Mouse (Mus musculus): Measurements from ENCODE around the gene Npnt. TPM values are rescaled to one million over a fixed set of nuclear protein-coding genes. Genes with fewer than 3 reads are reported as not detected.

The Npnt gene
- polyA plus RNA-seq, 1 experiment from 2014 or later: 15.2 TPM

GRCm38 (mm10) chr3:132870079-132870478 is 80.0 kb downstream of the Npnt start:
- DNase-seq (ENCODE audit: low spot score): no peak
- Histone ChIP-seq H3K27me3 (ENCODE audit: control insufficient read depth, insufficient read depth, low read length) (no peaks in the 10 kb centered on the region), H3K9me3 (replicated peaks; ENCODE audit: control insufficient read depth, low read length) (no peaks in the 10 kb centered on the region), H3K27ac (replicated peaks; ENCODE audit: low read depth, low read length) (no peak overlapping the region), H3K9ac (replicated peaks; ENCODE audit: low read length) (no peak overlapping the region), H3K4me2 (ENCODE audit: low read depth, low read length) (no peak overlapping the region), H3K4me3 (ENCODE audit: low read depth, low read length) (no peak overlapping the region), H3K4me1 (ENCODE audit: control insufficient read depth, insufficient read depth, low read length) (no peaks in the 10 kb centered on the region), H3K36me3 (replicated peaks; ENCODE audit: control insufficient read depth, insufficient read depth, low read depth, low read length) (no peaks in the 10 kb centered on the region)
- no peak for ATAC-seq (replicated peaks; ENCODE audit: insufficient number of reproducible peaks, low FRiP score, low TSS enrichment, low read depth)
- WGBS: 81% methylated on average over 6 of the region's 6 CpGs

DNA sequence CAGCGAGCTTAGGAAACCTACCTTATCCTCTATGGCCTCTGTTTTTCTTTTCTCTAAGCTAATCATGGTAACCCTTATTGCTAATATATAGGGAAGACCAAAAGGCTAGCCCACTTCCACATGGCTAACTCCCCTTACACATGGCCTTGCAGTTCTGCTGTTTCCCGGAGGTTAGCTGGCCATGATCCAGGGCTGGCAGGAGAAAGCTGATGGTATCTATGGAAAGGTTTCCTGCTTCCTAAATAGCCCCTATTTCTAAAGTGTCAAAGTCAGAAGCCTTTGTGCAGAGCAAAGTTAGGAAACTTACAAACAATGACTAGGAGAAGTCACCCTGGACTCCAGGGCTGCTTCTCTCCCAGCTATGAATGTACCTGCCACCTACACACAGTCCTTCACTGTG is 81.3 kb downstream of the Npnt start:
- DNase-seq (ENCODE audit: low spot score) (no peak), ATAC-seq (replicated peaks; ENCODE audit: insufficient number of reproducible peaks, low FRiP score, low TSS enrichment, low read depth) (no peak)
- Histone ChIP-seq H3K27ac (replicated peaks; ENCODE audit: low read depth, low read length) (no peak overlapping the region), H3K4me2 (ENCODE audit: low read depth, low read length) (no peak overlapping the region), H3K9ac (replicated peaks; ENCODE audit: low read length) (no peak overlapping the region), H3K4me1 (ENCODE audit: control insufficient read depth, insufficient read depth, low read length) (no peaks in the 10 kb centered on the region), H3K27me3 (ENCODE audit: control insufficient read depth, insufficient read depth, low read length) (no peaks in the 10 kb centered on the region), H3K9me3 (replicated peaks; ENCODE audit: control insufficient read depth, low read length) (no peaks in the 10 kb centered on the region), H3K36me3 (replicated peaks; ENCODE audit: control insufficient read depth, insufficient read depth, low read depth, low read length) (no peaks in the 10 kb centered on the region), H3K4me3 (ENCODE audit: low read depth, low read length) (no peak overlapping the region)
- 83% methylated on average over 2 of the region's 2 CpGs for WGBS

DNA sequence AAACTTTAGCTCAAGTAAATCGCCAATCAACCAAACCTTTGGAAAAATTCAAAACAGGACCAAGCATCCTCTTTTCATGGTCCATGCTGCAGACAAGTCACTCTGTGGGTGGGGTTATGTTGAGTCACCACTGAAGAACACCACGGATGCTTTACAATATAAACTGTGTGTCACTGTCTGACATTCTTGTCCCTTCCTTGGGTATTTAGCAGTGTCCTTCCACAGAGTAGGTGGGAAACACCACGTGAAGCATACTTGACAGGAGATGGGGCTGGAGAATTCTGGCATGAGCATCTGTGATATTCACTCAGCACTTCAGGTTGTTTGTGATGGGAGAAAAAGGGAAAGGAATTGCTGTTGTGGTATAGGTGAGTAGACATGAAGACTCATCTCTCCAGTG is 83.1 kb downstream of the Npnt start:
- Histone ChIP-seq H3K4me2 (ENCODE audit: low read depth, low read length) (no peak overlapping the region), H3K27ac (replicated peaks; ENCODE audit: low read depth, low read length) (no peak overlapping the region), H3K9me3 (replicated peaks; ENCODE audit: control insufficient read depth, low read length) (no peaks in the 10 kb centered on the region), H3K9ac (replicated peaks; ENCODE audit: low read length) (no peak overlapping the region), H3K36me3 (replicated peaks; ENCODE audit: control insufficient read depth, insufficient read depth, low read depth, low read length) (no peaks in the 10 kb centered on the region), H3K4me1 (ENCODE audit: control insufficient read depth, insufficient read depth, low read length) (no peaks in the 10 kb centered on the region), H3K27me3 (ENCODE audit: control insufficient read depth, insufficient read depth, low read length) (no peaks in the 10 kb centered on the region), H3K4me3 (ENCODE audit: low read depth, low read length) (no peak overlapping the region)
- WGBS: 83% methylated on average over 3 of the region's 3 CpGs
- DNase-seq (ENCODE audit: low spot score): no peak
- no peak for ATAC-seq (replicated peaks; ENCODE audit: insufficient number of reproducible peaks, low FRiP score, low TSS enrichment, low read depth)

- H3K27ac ChIP-seq (replicated peaks; ENCODE audit: low read depth, low read length): no peak overlapping the region
- 87% methylated on average over 4 of the region's 4 CpGs for WGBS
- no peak overlapping the region for H3K4me2 ChIP-seq (ENCODE audit: low read depth, low read length)
- DNase-seq (ENCODE audit: low spot score) (no peak), ATAC-seq (replicated peaks; ENCODE audit: insufficient number of reproducible peaks, low FRiP score, low TSS enrichment, low read depth) (no peak; the same call in 1 of the 2 replicates)
- no peaks in the 10 kb centered on the region for H3K36me3 ChIP-seq (replicated peaks; ENCODE audit: control insufficient read depth, insufficient read depth, low read depth, low read length)
- no peak overlapping the region for H3K9ac ChIP-seq (replicated peaks; ENCODE audit: low read length)
- no peaks in the 10 kb centered on the region for H3K9me3 ChIP-seq (replicated peaks; ENCODE audit: control insufficient read depth, low read length)
- no peaks in the 10 kb centered on the region for H3K4me1 ChIP-seq (ENCODE audit: control insufficient read depth, insufficient read depth, low read length)
- no peak overlapping the region for H3K4me3 ChIP-seq (ENCODE audit: low read depth, low read length)
- no peaks in the 10 kb centered on the region for H3K27me3 ChIP-seq (ENCODE audit: control insufficient read depth, insufficient read depth, low read length)
These were observed 84.5 kb downstream of the Npnt start for GRCm38 (mm10) chr3:132865596-132865995.

GRCm38 (mm10) chr3:132864986-132865385 is 85.1 kb downstream of the Npnt start:
- WGBS: 87% methylated on average over 8 of the region's 8 CpGs
- DNase-seq (ENCODE audit: low spot score) (no peak), ATAC-seq (replicated peaks; ENCODE audit: insufficient number of reproducible peaks, low FRiP score, low TSS enrichment, low read depth) (no peak)
- Histone ChIP-seq H3K27ac (replicated peaks; ENCODE audit: low read depth, low read length) (no peak overlapping the region), H3K4me1 (ENCODE audit: control insufficient read depth, insufficient read depth, low read length) (no peaks in the 10 kb centered on the region), H3K4me3 (ENCODE audit: low read depth, low read length) (no peak overlapping the region), H3K36me3 (replicated peaks; ENCODE audit: control insufficient read depth, insufficient read depth, low read depth, low read length) (no peaks in the 10 kb centered on the region), H3K9ac (replicated peaks; ENCODE audit: low read length) (no peak overlapping the region), H3K9me3 (replicated peaks; ENCODE audit: control insufficient read depth, low read length) (no peaks in the 10 kb centered on the region), H3K27me3 (ENCODE audit: control insufficient read depth, insufficient read depth, low read length) (no peaks in the 10 kb centered on the region), H3K4me2 (ENCODE audit: low read depth, low read length) (no peak overlapping the region)

GRCm38 (mm10) chr3:132864329-132864919 is 85.7 kb downstream of the Npnt start:
- 79% methylated on average over 14 of the region's 14 CpGs for WGBS
- ATAC-seq (replicated peaks; ENCODE audit: insufficient number of reproducible peaks, low FRiP score, low TSS enrichment, low read depth) (no peak), DNase-seq (ENCODE audit: low spot score) (no peak)
- no peak overlapping the region for H3K4me2 ChIP-seq (ENCODE audit: low read depth, low read length)
- H3K36me3 ChIP-seq (replicated peaks; ENCODE audit: control insufficient read depth, insufficient read depth, low read depth, low read length): no peaks in the 10 kb centered on the region
- H3K9ac ChIP-seq (replicated peaks; ENCODE audit: low read length): no peak overlapping the region
- H3K27ac ChIP-seq (replicated peaks; ENCODE audit: low read depth, low read length): no peak overlapping the region
- H3K27me3 ChIP-seq (ENCODE audit: control insufficient read depth, insufficient read depth, low read length): no peaks in the 10 kb centered on the region
- no peaks in the 10 kb centered on the region for H3K9me3 ChIP-seq (replicated peaks; ENCODE audit: control insufficient read depth, low read length)
- H3K4me1 ChIP-seq (ENCODE audit: control insufficient read depth, insufficient read depth, low read length): no peaks in the 10 kb centered on the region
- no peak overlapping the region for H3K4me3 ChIP-seq (ENCODE audit: low read depth, low read length)

- H3K4me3 ChIP-seq (ENCODE audit: low read depth, low read length): no peak overlapping the region
- no peak for ATAC-seq (replicated peaks; ENCODE audit: insufficient number of reproducible peaks, low FRiP score, low TSS enrichment, low read depth)
- H3K27ac ChIP-seq (replicated peaks; ENCODE audit: low read depth, low read length): no peak overlapping the region
- no peaks in the 10 kb centered on the region for H3K27me3 ChIP-seq (ENCODE audit: control insufficient read depth, insufficient read depth, low read length)
- DNase-seq (ENCODE audit: low spot score): no peak
- no peak overlapping the region for H3K4me2 ChIP-seq (ENCODE audit: low read depth, low read length)
- no peak overlapping the region for H3K9ac ChIP-seq (replicated peaks; ENCODE audit: low read length)
- H3K36me3 ChIP-seq (replicated peaks; ENCODE audit: control insufficient read depth, insufficient read depth, low read depth, low read length): no peaks in the 10 kb centered on the region
- 83% methylated on average over 13 of the region's 13 CpGs for WGBS
- no peaks in the 10 kb centered on the region for H3K4me1 ChIP-seq (ENCODE audit: control insufficient read depth, insufficient read depth, low read length)
- H3K9me3 ChIP-seq (replicated peaks; ENCODE audit: control insufficient read depth, low read length): no peaks in the 10 kb centered on the region
These were observed 86.2 kb downstream of the Npnt start for GRCm38 (mm10) chr3:132863843-132864242.

DNA sequence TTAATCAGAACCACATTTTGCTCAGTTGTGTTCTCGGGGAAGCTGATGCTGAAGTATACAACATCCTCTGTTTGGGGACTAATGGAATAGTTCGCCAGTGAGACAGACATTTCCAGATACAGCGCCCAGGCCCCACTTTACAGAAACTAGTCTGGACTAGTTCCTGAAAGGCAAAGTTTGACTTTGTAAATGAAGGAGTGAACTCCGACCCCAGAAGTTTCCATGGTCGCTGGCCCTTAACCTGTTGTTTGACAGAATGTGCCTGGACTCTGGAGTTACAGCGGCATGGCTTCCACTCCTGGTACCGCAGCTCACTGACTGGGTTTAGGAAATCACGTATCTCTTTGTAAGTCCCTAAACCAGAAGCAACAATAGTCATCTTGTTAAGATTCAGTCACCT is 89.3 kb downstream of the Npnt start:
- H3K36me3 ChIP-seq (replicated peaks; ENCODE audit: control insufficient read depth, insufficient read depth, low read depth, low read length): no peaks in the 10 kb centered on the region
- no peak overlapping the region for H3K9ac ChIP-seq (replicated peaks; ENCODE audit: low read length)
- no peak overlapping the region for H3K4me2 ChIP-seq (ENCODE audit: low read depth, low read length)
- H3K27me3 ChIP-seq (ENCODE audit: control insufficient read depth, insufficient read depth, low read length): no peaks in the 10 kb centered on the region
- H3K9me3 ChIP-seq (replicated peaks; ENCODE audit: control insufficient read depth, low read length): no peaks in the 10 kb centered on the region
- ATAC-seq (replicated peaks; ENCODE audit: insufficient number of reproducible peaks, low FRiP score, low TSS enrichment, low read depth) (no peak), DNase-seq (ENCODE audit: low spot score) (no peak)
- H3K4me3 ChIP-seq (ENCODE audit: low read depth, low read length): no peak overlapping the region
- no peaks in the 10 kb centered on the region; the same call in 1 of the 2 replicates for H3K4me1 ChIP-seq (ENCODE audit: control insufficient read depth, insufficient read depth, low read length)
- 51% methylated on average over 8 of the region's 8 CpGs for WGBS
- no peak overlapping the region for H3K27ac ChIP-seq (replicated peaks; ENCODE audit: low read depth, low read length)

Data from embryonic facial prominence, embryonic 11.5 days (tissue).